Mouse (Mus musculus) cerebral cortex, adult 2 months (tissue): ENCODE measurements around the gene Ndufs8.

Source experiments
- WGBS: fragments of 180-500 bp; shearing (Covaris S2); methylation state at CpG from one replicate; pipeline ENCODE4 v1.1.7; 2018; 5-methylcytosine and 5-hydroxymethylcytosine counted together

Gene Ndufs8

GRCm38 (mm10) chr19:3903648-3904362 is 8.8 kb downstream of the Ndufs8 start:
- 76% methylated on average over 25 of the region's 25 CpGs for WGBS

GRCm38 (mm10) chr19:3902966-3903365 is 9.6 kb downstream of the Ndufs8 start:
- WGBS = 85% methylated on average over 12 of the region's 12 CpGs

- WGBS = 65% methylated on average over 4 of the region's 4 CpGs
These were observed 13.0 kb downstream of the Ndufs8 start for GRCm38 (mm10) chr19:3899618-3900017.

- 87% methylated on average over 7 of the region's 7 CpGs for WGBS
These were observed 13.6 kb downstream of the Ndufs8 start for GRCm38 (mm10) chr19:3898952-3899351.

GRCm38 (mm10) chr19:3897557-3897956 is 15.0 kb downstream of the Ndufs8 start:
- WGBS = 94% methylated on average over 5 of the region's 5 CpGs

GRCm38 (mm10) chr19:3896208-3896607 is 16.4 kb downstream of the Ndufs8 start:
- 86% methylated on average over 10 of the region's 10 CpGs for WGBS

- WGBS = 36% methylated on average over 3 of the region's 3 CpGs
These were observed 17.4 kb downstream of the Ndufs8 start for GRCm38 (mm10) chr19:3895171-3895631.

GRCm38 (mm10) chr19:3894294-3894693 is 18.3 kb downstream of the Ndufs8 start:
- 91% methylated on average over 2 of the region's 2 CpGs for WGBS

GRCm38 (mm10) chr19:3893545-3894116 is 18.9 kb downstream of the Ndufs8 start:
- WGBS = 77% methylated on average over 4 of the region's 4 CpGs

GRCm38 (mm10) chr19:3890181-3890580 is 22.4 kb downstream of the Ndufs8 start:
- 74% methylated on average over 8 of the region's 8 CpGs for WGBS

- 81% methylated on average over 5 of the region's 5 CpGs for WGBS
These were observed 23.5 kb downstream of the Ndufs8 start for GRCm38 (mm10) chr19:3889096-3889495.

- 57% methylated on average over 6 of the region's 6 CpGs for WGBS
These were observed 28.1 kb downstream of the Ndufs8 start for GRCm38 (mm10) chr19:3884325-3884990.

- 40% methylated on average over 4 of the region's 4 CpGs for WGBS
These were observed 30.4 kb downstream of the Ndufs8 start for GRCm38 (mm10) chr19:3882214-3882613.

GRCm38 (mm10) chr19:3880054-3880848 is 32.3 kb downstream of the Ndufs8 start:
- WGBS = 90% methylated on average over 6 of the region's 6 CpGs

- 85% methylated on average over 7 of the region's 7 CpGs for WGBS
These were observed 37.5 kb downstream of the Ndufs8 start for GRCm38 (mm10) chr19:3875045-3875444.

- WGBS = 51% methylated on average over 4 of the region's 4 CpGs
These were observed 40.2 kb downstream of the Ndufs8 start for GRCm38 (mm10) chr19:3872373-3872772.

- WGBS = 50% methylated on average over 1 of the region's 1 CpGs
These were observed 44.3 kb downstream of the Ndufs8 start for GRCm38 (mm10) chr19:3868290-3868689.

- 86% methylated on average over 2 of the region's 2 CpGs for whole genome bisulfite sequencing
These were observed 47.6 kb downstream of the Ndufs8 start for GRCm38 (mm10) chr19:3864960-3865359.

GRCm38 (mm10) chr19:3862713-3863112 is 49.9 kb downstream of the Ndufs8 start:
- WGBS = 40% methylated on average over 2 of the region's 2 CpGs
